Mouse (Mus musculus) ES-E14 (cell line): ENCODE measurements around the gene Uaca. TPM values are rescaled to one million over a fixed set of nuclear protein-coding genes. Genes with fewer than 3 reads are reported as not detected.

ENCODE experiments used
- DNase-seq: peaks from one replicate; pipeline ENCODE4 v3.0.0-alpha.2; 2013; ENCODE audit warnings: low read depth, low spot score
- H3K27ac ChIP-seq: 2 replicates; pipeline ENCODE4 v1.5.1; 2012; ENCODE audit warnings: low read depth, mild to moderate bottlenecking, low read length, moderate library complexity, mixed read lengths; ENCODE audit not compliant: poor library complexity, insufficient read depth, severe bottlenecking
- H3K36me3 ChIP-seq: 2 replicates; pipeline ENCODE4 v1.6.1; 2012; ENCODE audit warnings: mild to moderate bottlenecking, low read length, moderate library complexity, mixed read lengths; ENCODE audit not compliant: control insufficient read depth, poor library complexity, insufficient read depth, severe bottlenecking
- H3K4me1 ChIP-seq, 2 experiments: fragments of 150-350 bp in 1 of 2; sonication (generic) in 1 of 2; 2 replicates each; pipeline ENCODE4 v1.6.1; 2012; ENCODE audit warnings: low read length in 2 of 2, mild to moderate bottlenecking in 1 of 2, mixed read lengths in 1 of 2; ENCODE audit not compliant: control insufficient read depth in 2 of 2, insufficient read depth in 2 of 2, poor library complexity in 1 of 2
- H3K4me3 ChIP-seq, 2 experiments: fragments of 150-350 bp in 1 of 2; sonication (generic) in 1 of 2; 2 replicates each; pipeline ENCODE4 v1.5.1; 2012; ENCODE audit warnings: low read length in 2 of 2, low read depth in 1 of 2, mild to moderate bottlenecking in 1 of 2, mixed read lengths in 1 of 2; ENCODE audit not compliant: insufficient read depth in 1 of 2, poor library complexity in 1 of 2, severe bottlenecking in 1 of 2
- H3K9ac ChIP-seq: 2 replicates; pipeline ENCODE4 v1.6.1; 2012; ENCODE audit warnings: low read depth, mild to moderate bottlenecking, low read length, mixed read lengths; ENCODE audit not compliant: poor library complexity, insufficient read depth, severe bottlenecking
- H3K9me3 ChIP-seq: fragments of 150-350 bp; sonication (generic); 2 replicates; pipeline ENCODE4 v1.6.1; 2012; ENCODE audit warnings: low read depth, mild to moderate bottlenecking, low read length; ENCODE audit not compliant: control insufficient read depth, insufficient read depth
- CHD2 ChIP-seq: IDR thresholded peaks from 2 replicates; pipeline ENCODE4 v1.6.1; 2014; ENCODE audit warnings: mild to moderate bottlenecking, low read depth, low read length, inconsistent platforms
- HCFC1 ChIP-seq: IDR thresholded peaks from 2 replicates; pipeline ENCODE4 v1.6.1; 2012; ENCODE audit warnings: low read length, inconsistent platforms, borderline replicate concordance; ENCODE audit not compliant: insufficient read depth
- MAFK ChIP-seq: IDR thresholded peaks from 2 replicates; pipeline ENCODE4 v1.6.1; 2014; ENCODE audit warnings: mild to moderate bottlenecking, low read depth, low read length, inconsistent platforms; ENCODE audit not compliant: insufficient read depth
- ZC3H11A ChIP-seq: IDR thresholded peaks from 2 replicates; pipeline ENCODE4 v1.6.1; 2012; ENCODE audit warnings: low read depth, mild to moderate bottlenecking, inconsistent platforms, low read length, borderline replicate concordance
- ZNF384 ChIP-seq: IDR thresholded peaks from 2 replicates; pipeline ENCODE4 v1.6.1; 2012; ENCODE audit warnings: low read depth, low read length, inconsistent platforms
- in situ Hi-C, 2 experiments: fragments of 600-800 bp; cut with MboI; formaldehyde crosslinking; loops; one replicate each; pipeline ENCODE4 v1.15.1; 2025; ENCODE audit warnings: low sequenced_read_pairs in 2 of 2, inconsistent platforms in 1 of 2; ENCODE audit not compliant: unreplicated experiment in 2 of 2
- total RNA-seq: library from RNA; depleted of rRNA; stranded (reverse); fragments of 300-350 nt; gene quantifications from 2 replicates; pipeline ENCODE4 v1.2.3, GENCODE M21; 2012; rRNA removed

Gene Uaca
- total RNA-seq, result 21.7 and 22.1 TPM in 2 replicates

DNA sequence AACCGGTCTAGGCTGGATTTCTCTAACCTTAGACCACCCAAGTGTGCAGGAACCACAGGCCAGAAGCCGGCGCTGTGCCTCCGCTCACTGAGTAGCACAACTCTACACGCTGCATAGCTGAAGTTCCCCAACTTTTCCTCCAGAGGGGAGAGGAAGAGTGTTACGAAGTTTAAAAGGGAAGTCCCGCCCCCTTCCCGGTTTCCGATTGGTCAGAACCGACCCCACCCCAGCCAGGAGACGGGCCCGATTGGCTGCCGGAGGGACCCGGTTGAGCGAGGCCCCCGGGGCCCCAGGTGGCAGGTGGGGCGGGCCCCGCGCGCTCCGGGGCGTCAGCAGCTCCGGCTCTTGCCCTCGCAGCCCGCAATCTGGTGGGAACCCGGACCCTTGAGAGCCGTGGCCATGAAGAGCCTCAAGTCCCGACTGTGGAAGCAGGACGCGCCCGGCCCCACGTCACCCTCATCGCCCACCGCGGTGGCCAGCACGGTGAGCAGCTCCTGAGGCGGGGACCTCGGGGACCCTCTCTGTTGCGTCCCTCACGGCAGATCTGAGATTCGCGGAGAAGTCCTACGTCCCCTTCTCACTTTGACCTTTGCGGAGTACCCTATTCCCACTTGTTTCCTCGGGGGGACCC lies at the start of gene Uaca:
Gene Uaca (plus strand): TSS at position 333 of the 631 bp plus-strand sequence.
- DNase-seq, result peak; percentile 95
- Histone ChIP-seq H3K9ac (peak within 1 kb of the TSS; percentile 83), H3K4me1 (peaks cover 0 to 2% of the 10 kb centered on the region in 2 experiments; a peak in 1 of 4 replicates), H3K4me3 (peak within 1 kb of the TSS; percentile 89 to 91), H3K36me3 (no peaks in the 10 kb centered on the region), H3K9me3 (no peaks in the 10 kb centered on the region), H3K27ac (peak within 1 kb of the TSS; percentile 26)
- TF ChIP-seq MAFK, result no peak
- TF ChIP-seq ZC3H11A, result no peak
- TF ChIP-seq CHD2, result peak; percentile 59
- TF ChIP-seq HCFC1, result no peak
- TF ChIP-seq ZNF384, result no peak
- in situ Hi-C loops, result no loop called here

DNA sequence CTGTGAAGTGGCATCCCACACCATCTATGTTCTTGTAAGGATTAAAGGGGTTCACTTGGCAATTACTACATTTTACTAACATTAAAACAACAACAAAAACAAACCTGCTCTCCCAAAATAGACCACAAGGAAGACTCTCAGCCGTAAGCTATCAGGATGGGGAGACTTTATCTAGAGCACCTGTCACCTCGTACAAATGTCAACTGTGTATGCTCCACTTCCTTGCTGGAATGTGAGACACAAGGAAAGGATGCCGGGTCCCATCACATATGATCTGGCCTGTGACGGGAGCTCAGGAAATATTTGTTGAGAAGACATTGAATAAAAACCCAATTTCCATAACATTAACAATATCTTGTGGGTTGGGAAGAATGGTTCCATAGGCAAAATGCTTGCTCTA lies 49.4 kb upstream of the Uaca start:
- no peak overlapping the region for H3K27ac ChIP-seq
- no peaks in the 10 kb centered on the region for H3K9me3 ChIP-seq
- H3K9ac ChIP-seq, result no peak overlapping the region
- H3K4me1 ChIP-seq, result no peaks in the 10 kb centered on the region
- no peak for DNase-seq
- H3K36me3 ChIP-seq, result no peaks in the 10 kb centered on the region
- in situ Hi-C loops, result no loop called here
- no peak overlapping the region for H3K4me3 ChIP-seq
- TF ChIP-seq MAFK (no peak), HCFC1 (no peak), CHD2 (no peak), ZC3H11A (no peak)

GRCm38 (mm10) chr9:60746561-60746960 lies 47.8 kb upstream of the Uaca start:
- in situ Hi-C loops, result no loop called here
- H3K4me3 ChIP-seq, result no peak overlapping the region

GRCm38 (mm10) chr9:60747672-60748071 lies 46.7 kb upstream of the Uaca start:
- DNase-seq, result no peak
- H3K4me3 ChIP-seq, result no peak overlapping the region
- no peak overlapping the region for H3K9ac ChIP-seq
- H3K4me1 ChIP-seq, result no peaks in the 10 kb centered on the region
- H3K27ac ChIP-seq, result no peak overlapping the region
- no peaks in the 10 kb centered on the region for H3K9me3 ChIP-seq
- H3K36me3 ChIP-seq, result no peaks in the 10 kb centered on the region
- TF ChIP-seq CHD2 (no peak), MAFK (no peak), HCFC1 (no peak), ZC3H11A (no peak), ZNF384 (no peak)
- in situ Hi-C loops, result no loop called here

More at GRCm38 (mm10) chr9:60746561-60746960, 47.8 kb upstream of the Uaca start:
- no peaks in the 10 kb centered on the region for H3K9me3 ChIP-seq
- H3K9ac ChIP-seq, result no peak overlapping the region
- TF ChIP-seq HCFC1 (no peak), CHD2 (no peak), ZNF384 (no peak), MAFK (no peak), ZC3H11A (no peak)
- H3K27ac ChIP-seq, result no peak overlapping the region
- no peaks in the 10 kb centered on the region for H3K4me1 ChIP-seq
- no peaks in the 10 kb centered on the region for H3K36me3 ChIP-seq
- no peak for DNase-seq
